Mouse (Mus musculus) liver, postnatal 0 days (tissue): ENCODE results near the gene Glyr1.

Experiments used
- CTCF ChIP-seq: sonication (generic); IDR thresholded peaks from 2 replicates; pipeline ENCODE4 v1.5.1; 2016; ENCODE audit warnings: antibody characterized with exemption, low read depth
- EP300 ChIP-seq: IDR thresholded peaks from 2 replicates; pipeline ENCODE4 v1.6.1; 2016; ENCODE audit warnings: antibody characterized with exemption, low read depth, mild to moderate bottlenecking

DNA sequence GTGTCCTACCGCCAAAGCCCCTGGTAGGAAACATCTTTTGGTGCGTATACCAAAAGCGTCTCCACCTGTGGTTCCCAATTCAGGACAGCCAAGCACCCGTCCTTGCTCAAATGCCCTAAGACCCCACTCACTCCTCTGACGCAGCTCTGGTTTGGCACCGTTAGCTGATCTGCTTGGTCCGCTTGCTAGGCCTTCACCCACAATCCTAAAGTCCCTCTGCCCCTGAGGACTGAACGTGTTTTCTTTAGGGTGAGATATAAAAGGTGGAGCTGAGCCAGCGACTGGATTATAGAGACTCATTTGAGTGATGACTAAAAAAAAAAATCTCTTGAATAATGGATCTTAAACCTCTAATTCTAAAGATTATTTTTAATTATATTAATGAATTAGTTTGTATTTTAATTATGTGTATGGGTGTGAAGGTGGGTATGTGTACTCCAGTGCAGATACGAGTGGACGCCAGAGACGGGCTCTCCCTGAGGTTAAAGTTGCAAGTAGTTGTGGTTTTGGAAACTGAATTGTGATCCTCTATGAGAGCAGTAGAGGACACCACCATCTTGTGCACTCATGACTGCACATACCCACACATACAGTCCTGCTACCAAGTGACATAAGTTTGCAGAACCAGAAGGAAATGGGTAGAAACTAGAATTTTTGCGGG, 84.8 kb downstream of the Glyr1 start:
- TF ChIP-seq CTCF (no peak), EP300 (no peak)
